Mouse (Mus musculus): ENCODE data around the gene Trmt5. TPM values are rescaled to one million over a fixed set of nuclear protein-coding genes. Genes with fewer than 3 reads are reported as not detected.

Gene Trmt5
- polyA plus RNA-seq, 1 experiment, result 17.9 TPM

- H3K4me1 ChIP-seq (ENCODE audit: control insufficient read depth, insufficient read depth, insufficient read length, low read length), result no peaks in the 10 kb centered on the region
- H3K27ac ChIP-seq (replicated peaks; ENCODE audit: low read depth, low read length), result no peak overlapping the region
- no peak overlapping the region for H3K4me3 ChIP-seq (ENCODE audit: insufficient read depth, low read depth, low read length)
Observed at GRCm38 (mm10) chr12:73241960-73242359, 44.5 kb downstream of the Trmt5 start.

GRCm38 (mm10) chr12:73232586-73232985, 53.9 kb downstream of the Trmt5 start:
- no peak overlapping the region for H3K4me3 ChIP-seq (ENCODE audit: insufficient read depth, low read depth, low read length)
- H3K4me1 ChIP-seq (ENCODE audit: control insufficient read depth, insufficient read depth, insufficient read length, low read length), result no peaks in the 10 kb centered on the region
- H3K27ac ChIP-seq (replicated peaks; ENCODE audit: low read depth, low read length), result no peak overlapping the region

GRCm38 (mm10) chr12:73231552-73231951, 55.0 kb downstream of the Trmt5 start:
- Histone ChIP-seq H3K27ac (replicated peaks; ENCODE audit: low read depth, low read length) (no peak overlapping the region), H3K4me1 (ENCODE audit: control insufficient read depth, insufficient read depth, insufficient read length, low read length) (no peaks in the 10 kb centered on the region), H3K4me3 (ENCODE audit: insufficient read depth, low read depth, low read length) (no peak overlapping the region)

- Histone ChIP-seq H3K27ac (replicated peaks; ENCODE audit: low read depth, low read length) (no peak overlapping the region), H3K4me1 (ENCODE audit: control insufficient read depth, insufficient read depth, insufficient read length, low read length) (no peaks in the 10 kb centered on the region)
Observed at GRCm38 (mm10) chr12:73230196-73230595, 56.3 kb downstream of the Trmt5 start.

More at GRCm38 (mm10) chr12:73230196-73230595, 56.3 kb downstream of the Trmt5 start:
- H3K4me3 ChIP-seq (ENCODE audit: insufficient read depth, low read depth, low read length), result no peak overlapping the region

Other genes with a start within 250 kb of the Trmt5 start
- 14.0 and 20.7 TPM in 2 replicates for gene Six1, start 232.8 kb downstream of the Trmt5 start, polyA plus RNA-seq (2012; ENCODE audit: insufficient read depth, insufficient read length, missing spikeins)
- 0.79 and 0.92 TPM in 2 replicates for gene Six4, start 173.3 kb downstream of the Trmt5 start, polyA plus RNA-seq (2012; ENCODE audit: insufficient read depth, insufficient read length, missing spikeins)
- gene Mnat1, start 163.0 kb downstream of the Trmt5 start, polyA plus RNA-seq (2012; ENCODE audit: insufficient read depth, insufficient read length, missing spikeins), result 20.6 and 25.7 TPM in 2 replicates
- 4.0 and 7.7 TPM in 2 replicates for gene Slc38a6, start 69 bp upstream of the Trmt5 start, polyA plus RNA-seq (2012; ENCODE audit: insufficient read depth, insufficient read length, missing spikeins)

Data from brown adipose tissue, adult 24 weeks (tissue).